Mouse (Mus musculus) right cerebral cortex, postnatal 36 days (tissue): Measurements from ENCODE around the gene Serping1.
A peak's percentile ranks its signal among the peaks of the same experiment; 100 is the strongest.
"Not testable (repeated sequence)": the region's sequence is repeated elsewhere in the genome, so short reads cannot be mapped to it uniquely, and the experiment has no call there.

Source experiments
- DNase-seq, 2 experiments: peaks; one replicate each; pipeline ENCODE4 v3.0.0; 2022; ENCODE audit warnings: low spot score in 2 of 2, mixed read lengths in 1 of 2

The Serping1 gene

GRCm38 (mm10) chr2:84738271-84738911, 36.9 kb downstream of the Serping1 start:
- DNase-seq: no peak

- DNase-seq: no peak
These were observed 37.8 kb downstream of the Serping1 start for GRCm38 (mm10) chr2:84737451-84737925.

- DNase-seq: no peak
These were observed 38.7 kb downstream of the Serping1 start for GRCm38 (mm10) chr2:84736312-84737161.

GRCm38 (mm10) chr2:84735346-84735920, 39.8 kb downstream of the Serping1 start:
- no peak for DNase-seq

GRCm38 (mm10) chr2:84734919-84735318, 40.3 kb downstream of the Serping1 start:
- DNase-seq: no peak

GRCm38 (mm10) chr2:84734351-84734864, 40.8 kb downstream of the Serping1 start:
- DNase-seq: no peak

GRCm38 (mm10) chr2:84733579-84734300, 41.5 kb downstream of the Serping1 start, which contains the start of gene Ypel4:
TSS of gene Ypel4 (plus strand) at chr2:84734058.
- peak; percentile 71 to 77 for DNase-seq

- DNase-seq: no peak
These were observed 42.9 kb downstream of the Serping1 start for GRCm38 (mm10) chr2:84732394-84732793.

- no peak for DNase-seq
These were observed 44.0 kb downstream of the Serping1 start for GRCm38 (mm10) chr2:84731206-84731605.

- DNase-seq: not testable (repeated sequence)
These were observed 47.1 kb downstream of the Serping1 start for GRCm38 (mm10) chr2:84728191-84728590.

- DNase-seq: peak; percentile 98
These were observed 47.9 kb downstream of the Serping1 start, which contains the start of gene Clp1 for GRCm38 (mm10) chr2:84727172-84727858. TSS of gene Clp1 (minus strand) at chr2:84727350.

GRCm38 (mm10) chr2:84726716-84727115, 48.5 kb downstream of the Serping1 start:
- DNase-seq: no peak

- no peak for DNase-seq
These were observed 49.5 kb downstream of the Serping1 start for GRCm38 (mm10) chr2:84725770-84726169.

- no peak for DNase-seq
These were observed 51.4 kb downstream of the Serping1 start for GRCm38 (mm10) chr2:84723856-84724255.

- no peak for DNase-seq
These were observed 54.1 kb downstream of the Serping1 start for GRCm38 (mm10) chr2:84721182-84721581.

GRCm38 (mm10) chr2:84720718-84721117, 54.5 kb downstream of the Serping1 start:
- DNase-seq: no peak

GRCm38 (mm10) chr2:84717357-84717756, 57.9 kb downstream of the Serping1 start:
- DNase-seq: no peak

GRCm38 (mm10) chr2:84716423-84717355, 58.6 kb downstream of the Serping1 start:
- no peak for DNase-seq

GRCm38 (mm10) chr2:84715562-84716361, 59.5 kb downstream of the Serping1 start:
- DNase-seq: peak; percentile 86 to 93
